Mouse (Mus musculus) spleen, postnatal 36 days (tissue): ENCODE measurements around the gene Gpr4.
A peak's percentile ranks its signal among the peaks of the same experiment; 100 is the strongest.

Source experiments
- DNase-seq, 2 experiments: peaks; one replicate each; pipeline ENCODE4 v3.0.0; 2022; ENCODE audit warnings: low spot score in 2 of 2, mixed read lengths in 1 of 2

Gene Gpr4

GRCm38 (mm10) chr7:19194676-19195075 lies 17.7 kb upstream of the Gpr4 start:
- DNase-seq = no peak

- no peak for DNase-seq
Observed at GRCm38 (mm10) chr7:19196676-19197075, 15.7 kb upstream of the Gpr4 start.

DNA sequence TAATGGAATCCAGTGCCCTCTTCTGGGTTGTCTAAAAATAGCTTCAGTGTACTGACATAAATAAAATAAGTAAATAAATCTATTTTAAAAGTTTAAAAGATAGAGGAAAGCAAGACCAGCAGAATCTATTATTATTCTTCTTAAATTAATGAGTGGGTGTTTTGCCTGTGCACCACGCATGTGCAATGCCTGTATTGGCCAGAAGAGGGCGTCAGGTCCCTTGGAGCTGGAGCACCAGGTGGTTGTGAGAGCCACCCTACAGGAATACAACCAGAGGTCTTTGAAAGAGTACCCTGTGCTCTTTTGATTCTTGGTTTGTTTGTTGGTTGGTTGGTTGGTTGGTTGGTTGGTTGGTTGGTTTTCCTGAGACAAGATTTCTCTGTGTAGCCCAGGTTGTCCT lies 14.4 kb upstream of the Gpr4 start:
- DNase-seq = no peak

DNA sequence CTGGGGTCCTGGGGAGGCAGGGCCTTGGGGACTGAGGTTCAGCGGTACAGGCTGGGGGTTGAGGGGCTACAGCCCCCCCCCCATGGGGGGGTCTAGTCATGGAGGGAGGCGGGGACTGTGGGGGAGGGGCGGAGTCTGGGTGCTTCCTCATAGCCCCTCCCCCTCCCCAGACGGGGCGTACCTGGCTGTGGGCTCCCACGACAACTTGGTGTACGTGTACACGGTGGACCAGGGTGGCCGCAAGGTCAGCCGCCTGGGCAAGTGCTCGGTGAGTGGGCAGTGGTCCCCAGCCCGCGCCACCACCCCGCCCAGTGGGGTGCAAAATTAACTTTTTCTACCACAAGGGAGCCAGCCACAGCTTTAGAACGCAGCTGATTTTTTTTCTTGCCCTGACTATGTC lies 10.7 kb upstream of the Gpr4 start:
- DNase-seq = no peak

- DNase-seq = no peak
Observed at GRCm38 (mm10) chr7:19202065-19202850, 10.1 kb upstream of the Gpr4 start.

DNA sequence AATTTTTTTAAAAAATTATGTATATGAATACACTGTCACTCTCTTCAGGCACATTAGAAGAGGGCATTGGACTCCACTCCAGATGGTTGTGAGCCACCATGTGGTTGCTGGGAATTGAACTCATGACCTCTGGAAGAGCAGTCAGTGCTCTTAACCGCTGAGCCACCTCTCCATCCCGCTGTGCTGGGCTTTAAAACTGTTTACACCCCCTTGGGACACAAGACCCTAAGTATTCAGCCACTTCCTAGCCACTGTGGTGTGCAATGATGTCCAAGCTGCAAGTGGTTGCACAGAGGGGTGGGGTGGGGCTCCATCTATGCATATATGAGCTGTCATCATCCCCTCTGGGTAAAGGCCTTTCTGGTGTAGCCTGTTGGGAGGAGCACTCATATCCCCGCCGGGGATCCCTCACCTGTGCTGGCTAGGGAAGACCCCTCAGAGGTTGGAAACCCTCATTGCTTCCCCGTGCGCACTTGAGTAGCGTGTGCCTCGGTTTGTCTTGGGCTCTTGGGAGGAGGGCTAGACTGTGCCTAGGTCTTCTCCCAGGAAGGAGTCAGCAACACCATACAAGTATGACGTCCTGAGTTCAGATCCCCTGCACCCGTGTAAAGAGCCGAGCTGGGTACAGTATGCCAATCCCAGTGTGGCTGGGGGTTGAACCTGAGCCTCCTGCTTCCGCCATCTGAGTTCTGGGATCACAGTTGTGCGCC lies 4.0 kb upstream of the Gpr4 start:
- DNase-seq = no peak

- no peak for DNase-seq
Observed at GRCm38 (mm10) chr7:19208944-19209472, 3.3 kb upstream of the Gpr4 start.

GRCm38 (mm10) chr7:19209494-19209893 lies 2.8 kb upstream of the Gpr4 start:
- no peak for DNase-seq

GRCm38 (mm10) chr7:19210010-19210409 lies 2.3 kb upstream of the Gpr4 start:
- no peak for DNase-seq

- DNase-seq = no peak
Observed at GRCm38 (mm10) chr7:19211041-19211675, 1.2 kb upstream of the Gpr4 start.

- no peak for DNase-seq
Observed at GRCm38 (mm10) chr7:19213385-19213784, 1.0 kb downstream of the Gpr4 start.

DNA sequence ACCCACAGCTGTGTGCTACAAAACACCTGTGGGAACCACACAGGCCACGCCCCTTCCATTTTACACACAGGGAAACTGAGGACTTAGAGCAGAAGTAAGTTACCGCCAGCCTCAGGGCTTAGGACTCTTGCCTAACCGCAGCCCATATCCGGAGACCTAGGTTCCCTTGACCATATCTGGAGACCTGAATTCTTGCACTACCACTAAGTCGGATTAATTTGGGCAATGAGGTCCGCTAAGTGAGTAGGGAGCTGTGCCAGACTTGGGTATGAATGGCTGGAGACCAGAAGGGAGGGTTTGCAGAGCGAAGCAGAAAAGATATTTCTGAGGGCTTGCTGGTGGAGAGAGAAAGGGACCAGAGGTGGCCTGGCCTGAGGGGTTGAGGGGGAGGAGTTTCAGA lies 2.0 kb downstream of the Gpr4 start:
- no peak for DNase-seq

- no peak for DNase-seq
Observed at GRCm38 (mm10) chr7:19214940-19215339, 2.6 kb downstream of the Gpr4 start.

GRCm38 (mm10) chr7:19217492-19217891 lies 5.2 kb downstream of the Gpr4 start:
- DNase-seq = no peak

DNA sequence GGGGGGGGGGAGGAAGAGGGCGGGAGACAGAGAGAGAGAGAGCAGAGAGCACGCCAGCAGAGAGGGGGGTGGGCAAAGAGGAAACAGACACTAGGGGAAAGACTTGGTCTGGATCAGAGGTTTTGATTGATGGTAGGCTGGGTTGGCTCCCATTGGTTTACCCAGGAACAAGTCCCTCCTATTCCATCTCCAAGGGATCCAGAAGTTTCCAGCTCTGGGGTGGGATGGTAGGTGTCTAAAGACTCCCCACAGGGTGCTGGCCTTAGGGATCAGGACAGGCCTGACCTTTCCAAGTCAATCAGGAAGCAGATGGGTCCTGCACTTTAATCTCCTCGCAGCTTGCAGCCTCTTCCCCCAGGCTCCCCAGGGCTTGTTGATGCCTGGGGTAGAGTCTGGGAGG lies 5.6 kb downstream of the Gpr4 start:
- no peak for DNase-seq

DNA sequence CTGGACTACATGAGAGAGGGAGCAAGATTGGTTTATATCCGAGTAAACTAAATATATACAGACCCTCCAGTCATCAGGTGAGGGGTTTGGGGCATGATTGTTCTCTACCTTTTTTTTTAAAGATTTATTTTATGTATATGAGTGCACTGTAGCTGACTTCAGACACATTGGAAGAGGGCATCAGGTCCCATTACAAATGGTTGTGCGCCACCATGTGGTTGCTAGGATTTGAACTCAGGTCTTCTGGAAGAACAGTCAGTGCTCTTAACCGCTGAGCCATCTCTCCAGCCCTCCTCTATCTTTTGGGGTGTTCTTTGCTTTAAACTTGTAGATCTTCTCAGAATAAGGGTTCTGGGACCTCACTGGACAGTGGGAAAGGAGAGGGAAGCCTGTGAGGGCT lies 7.7 kb downstream of the Gpr4 start:
- no peak for DNase-seq

DNA sequence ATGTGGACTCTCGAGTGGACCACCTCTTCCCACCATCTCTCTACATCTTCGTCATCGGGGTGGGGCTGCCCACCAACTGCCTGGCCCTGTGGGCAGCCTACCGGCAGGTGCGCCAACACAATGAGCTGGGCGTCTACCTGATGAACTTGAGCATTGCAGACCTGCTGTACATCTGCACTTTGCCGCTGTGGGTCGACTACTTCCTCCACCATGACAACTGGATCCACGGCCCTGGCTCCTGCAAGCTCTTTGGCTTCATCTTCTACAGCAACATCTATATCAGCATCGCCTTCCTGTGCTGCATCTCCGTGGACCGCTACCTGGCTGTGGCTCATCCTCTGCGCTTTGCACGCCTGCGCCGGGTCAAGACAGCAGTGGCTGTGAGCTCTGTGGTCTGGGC lies 9.9 kb downstream of the Gpr4 start:
- no peak for DNase-seq

DNA sequence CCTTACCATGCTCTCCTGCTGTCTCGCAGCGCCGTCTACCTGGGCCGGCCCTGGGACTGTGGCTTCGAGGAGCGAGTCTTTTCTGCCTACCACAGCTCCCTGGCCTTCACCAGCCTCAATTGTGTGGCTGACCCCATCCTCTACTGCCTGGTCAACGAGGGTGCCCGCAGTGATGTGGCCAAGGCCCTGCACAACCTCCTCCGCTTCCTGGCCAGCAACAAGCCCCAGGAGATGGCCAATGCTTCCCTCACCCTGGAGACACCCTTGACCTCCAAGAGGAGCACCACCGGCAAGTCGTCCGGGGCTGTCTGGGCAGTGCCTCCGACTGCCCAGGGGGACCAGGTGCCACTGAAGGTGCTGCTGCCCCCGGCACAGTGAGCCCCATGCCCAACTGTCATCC lies 10.5 kb downstream of the Gpr4 start:
- no peak for DNase-seq

GRCm38 (mm10) chr7:19224933-19225332 lies 12.6 kb downstream of the Gpr4 start:
- DNase-seq = no peak

GRCm38 (mm10) chr7:19226817-19227797 lies 14.8 kb downstream of the Gpr4 start:
- peak in 1 of 2 experiments; percentile 49 for DNase-seq
